Mouse (Mus musculus): ENCODE results near the gene Hoxd12. TPM values are rescaled to one million over a fixed set of nuclear protein-coding genes. Genes with fewer than 3 reads are reported as not detected.

The Hoxd12 gene
- total RNA-seq, 2 experiments from 2014 or later = not detected

- peak; percentile 84 for DNase-seq
- intact Hi-C loops (cut with DNase I; ENCODE audit: low total_unique reads) = no loop called here
Observed at GRCm38 (mm10) chr2:74691022-74691951, 16.5 kb downstream of the Hoxd12 start, which contains the start of gene Hoxd10. Gene Hoxd10, plus strand, starts transcription at chr2:74691924.

- no peak for DNase-seq
Observed at GRCm38 (mm10) chr2:74691995-74692807, 17.4 kb downstream of the Hoxd12 start.

GRCm38 (mm10) chr2:74692808-74693431 is 18.1 kb downstream of the Hoxd12 start:
- intact Hi-C loops (cut with DNase I; ENCODE audit: low total_unique reads) = no loop called here
- no peak for DNase-seq

More at GRCm38 (mm10) chr2:74691995-74692807, 17.4 kb downstream of the Hoxd12 start:
- intact Hi-C loops (cut with DNase I; ENCODE audit: low total_unique reads) = no loop called here

- intact Hi-C loops (cut with DNase I; ENCODE audit: low total_unique reads) = no loop called here
- no peak for DNase-seq
Observed at GRCm38 (mm10) chr2:74693432-74693827, 18.6 kb downstream of the Hoxd12 start.

- no peak for DNase-seq
- intact Hi-C loops (cut with DNase I; ENCODE audit: low total_unique reads) = no loop called here
Observed at GRCm38 (mm10) chr2:74694066-74694465, 19.3 kb downstream of the Hoxd12 start.

GRCm38 (mm10) chr2:74695383-74695782 is 20.6 kb downstream of the Hoxd12 start:
- no peak for DNase-seq
- intact Hi-C loops (cut with DNase I; ENCODE audit: low total_unique reads) = no loop called here

GRCm38 (mm10) chr2:74695813-74696430 is 21.1 kb downstream of the Hoxd12 start:
- intact Hi-C loops (cut with DNase I; ENCODE audit: low total_unique reads) = no loop called here

GRCm38 (mm10) chr2:74696442-74697335 is 21.9 kb downstream of the Hoxd12 start:
- no peak for DNase-seq
- intact Hi-C loops (cut with DNase I; ENCODE audit: low total_unique reads) = no loop called here

More at GRCm38 (mm10) chr2:74695813-74696430, 21.1 kb downstream of the Hoxd12 start:
- no peak for DNase-seq

- intact Hi-C loops (cut with DNase I; ENCODE audit: low total_unique reads) = no loop called here
- DNase-seq = peak; percentile 77
Observed at GRCm38 (mm10) chr2:74697567-74698121, 22.8 kb downstream of the Hoxd12 start, which contains the start of gene Hoxd9. Gene Hoxd9, plus strand, starts transcription at chr2:74697727.

GRCm38 (mm10) chr2:74698201-74699052 is 23.6 kb downstream of the Hoxd12 start:
- DNase-seq = no peak
- intact Hi-C loops (cut with DNase I; ENCODE audit: low total_unique reads) = no loop called here

GRCm38 (mm10) chr2:74699053-74699430 is 24.2 kb downstream of the Hoxd12 start:
- DNase-seq = no peak
- intact Hi-C loops (cut with DNase I; ENCODE audit: low total_unique reads) = no loop called here

- no peak for DNase-seq
- intact Hi-C loops (cut with DNase I; ENCODE audit: low total_unique reads) = loop anchor here (5.0 kb wide), 3 partner anchors 267 to 612 kb away; no protein-coding TSS in a partner anchor
Observed at GRCm38 (mm10) chr2:74699664-74700545, 25.1 kb downstream of the Hoxd12 start.

GRCm38 (mm10) chr2:74700546-74701112 is 25.8 kb downstream of the Hoxd12 start:
- intact Hi-C loops (cut with DNase I; ENCODE audit: low total_unique reads) = loop anchor here (5.0 kb wide), 3 partner anchors 267 to 612 kb away; no protein-coding TSS in a partner anchor
- no peak for DNase-seq

- intact Hi-C loops (cut with DNase I; ENCODE audit: low total_unique reads) = loop anchor here (5.0 kb wide), 3 partner anchors 265 to 610 kb away; no protein-coding TSS in a partner anchor
Observed at GRCm38 (mm10) chr2:74701949-74702819, 27.4 kb downstream of the Hoxd12 start.

GRCm38 (mm10) chr2:74702820-74703219 is 28.0 kb downstream of the Hoxd12 start:
- DNase-seq = no peak
- intact Hi-C loops (cut with DNase I; ENCODE audit: low total_unique reads) = loop anchor here (5.0 kb wide), 3 partner anchors 264 to 609 kb away; no protein-coding TSS in a partner anchor

More at GRCm38 (mm10) chr2:74701949-74702819, 27.4 kb downstream of the Hoxd12 start:
- no peak for DNase-seq

Measured in gastrocnemius, postnatal 14 days (tissue).